Mouse (Mus musculus) heart, postnatal 0 days (tissue): ENCODE data around the gene Calhm5. TPM values are rescaled to one million over a fixed set of nuclear protein-coding genes. Genes with fewer than 3 reads are reported as not detected.

Experiments used
- ATAC-seq: fragments of 200-750 bp; cut with Nextera tagmentation; 2 replicates; pipeline ENCODE4 v1.8.0; 2017; ENCODE audit warnings: low read depth, moderate number of reproducible peaks, moderate library complexity; ENCODE audit not compliant: insufficient read depth
- DNase-seq: peaks from one replicate; pipeline ENCODE4 v3.0.0-alpha.2; 2016; ENCODE audit warnings: low spot score
- H3K27ac ChIP-seq: fragments of 300-500 bp; sonication (generic); 2 replicates; pipeline ENCODE4 v1.5.1; 2014; ENCODE audit warnings: low read depth, mild to moderate bottlenecking
- H3K27me3 ChIP-seq: fragments of 300-500 bp; sonication (generic); 2 replicates; pipeline ENCODE4 v1.6.1; 2014; ENCODE audit warnings: low read length, mixed read lengths; ENCODE audit not compliant: control insufficient read depth, insufficient read depth
- H3K36me3 ChIP-seq: fragments of 300-500 bp; sonication (generic); replicated peaks from 2 replicates; pipeline ENCODE4 v1.6.1; 2014; ENCODE audit warnings: low read length, mixed read lengths; ENCODE audit not compliant: control insufficient read depth, insufficient read depth
- H3K4me1 ChIP-seq: fragments of 300-500 bp; sonication (generic); 2 replicates; pipeline ENCODE4 v1.6.1; 2014; ENCODE audit warnings: antibody characterized with exemption; ENCODE audit not compliant: control insufficient read depth, insufficient read depth
- H3K4me2 ChIP-seq: fragments of 300-500 bp; sonication (generic); 2 replicates; pipeline ENCODE4 v1.6.1; 2014; ENCODE audit warnings: low read depth, mild to moderate bottlenecking, low read length, moderate library complexity
- H3K4me3 ChIP-seq: fragments of 300-500 bp; sonication (generic); 2 replicates; pipeline ENCODE4 v1.5.1; 2014; ENCODE audit warnings: low read depth, low read length
- H3K9ac ChIP-seq: fragments of 300-500 bp; sonication (generic); replicated peaks from 2 replicates; pipeline ENCODE4 v1.6.1; 2014; ENCODE audit warnings: low read depth, low read length, mixed read lengths
- H3K9me3 ChIP-seq: fragments of 300-500 bp; sonication (generic); replicated peaks from 2 replicates; pipeline ENCODE4 v1.6.1; 2016; ENCODE audit warnings: low read length; ENCODE audit not compliant: control insufficient read depth
- CTCF ChIP-seq: IDR thresholded peaks from 2 replicates; pipeline ENCODE4 v1.5.1; 2016; ENCODE audit warnings: antibody characterized with exemption, control low read depth, low read depth
- EP300 ChIP-seq: IDR thresholded peaks from 2 replicates; pipeline ENCODE4 v1.6.1; 2016; ENCODE audit warnings: antibody characterized with exemption, low read depth
- WGBS: fragments of 180-500 bp; shearing (Covaris S2); extraction: QIAGEN DNeasy Blood & Tissue Kit; methylation state at CpG from one replicate; pipeline ENCODE4 v1.1.7; 2014; 5-methylcytosine and 5-hydroxymethylcytosine counted together
- polyA plus RNA-seq: library from polyadenylated mRNA; unstranded; fragments of >200 nt; fragmentation: Nextera tagmentation; extraction: Ambion mirVana; gene quantifications from 2 replicates; pipeline ENCODE4 v1.2.1, GENCODE M21; 2015
- total RNA-seq: library from RNA; depleted of rRNA; stranded (reverse); fragments of >200 nt; gene quantifications from 2 replicates; pipeline ENCODE4 v1.2.3, GENCODE M21; 2014; ENCODE audit warnings: low replicate concordance

The Calhm5 gene
- total and polyA plus RNA-seq, 2 experiments from 2014 or later, result 1.1 to 2.4 TPM

GRCm38 (mm10) chr10:34090481-34090880 is 5.8 kb downstream of the Calhm5 start:
- no peaks in the 10 kb centered on the region for H3K9me3 ChIP-seq
- no peak overlapping the region for H3K4me2 ChIP-seq
- 55% methylated on average over 1 of the region's 1 CpGs for WGBS
- H3K27ac ChIP-seq, result no peak overlapping the region
- no peaks in the 10 kb centered on the region for H3K36me3 ChIP-seq
- no peaks in the 10 kb centered on the region for H3K27me3 ChIP-seq
- no peak overlapping the region for H3K4me3 ChIP-seq
- TF ChIP-seq CTCF (no peak), EP300 (no peak)
- H3K9ac ChIP-seq, result no peak overlapping the region
- peaks cover 9% of the 10 kb centered on the region; the same call in 1 of the 2 replicates for H3K4me1 ChIP-seq
- ATAC-seq, result no peak
- DNase-seq, result no peak

GRCm38 (mm10) chr10:34089517-34089916 is 6.8 kb downstream of the Calhm5 start:
- no peak for ATAC-seq

GRCm38 (mm10) chr10:34088515-34088914 is 7.8 kb downstream of the Calhm5 start:
- Histone ChIP-seq H3K9me3 (no peaks in the 10 kb centered on the region), H3K27me3 (no peaks in the 10 kb centered on the region), H3K4me3 (no peak overlapping the region), H3K4me2 (no peak overlapping the region), H3K27ac (no peak overlapping the region), H3K36me3 (no peaks in the 10 kb centered on the region), H3K4me1 (no peaks in the 10 kb centered on the region), H3K9ac (no peak overlapping the region)
- ATAC-seq (no peak), DNase-seq (no peak)
- WGBS, result 79% methylated on average over 2 of the region's 2 CpGs
- TF ChIP-seq CTCF (no peak), EP300 (no peak)

More at GRCm38 (mm10) chr10:34089517-34089916, 6.8 kb downstream of the Calhm5 start:
- WGBS, result 66% methylated on average over 3 of the region's 3 CpGs
- no peak for DNase-seq
- H3K9me3 ChIP-seq, result no peaks in the 10 kb centered on the region
- no peak overlapping the region for H3K4me2 ChIP-seq
- H3K27ac ChIP-seq, result no peak overlapping the region
- 0 out of 2 replicates have a peak, but pooled peaks cover 4% of the 10 kb centered on the region for H3K4me1 ChIP-seq
- H3K9ac ChIP-seq, result no peak overlapping the region
- no peaks in the 10 kb centered on the region for H3K27me3 ChIP-seq
- H3K36me3 ChIP-seq, result no peaks in the 10 kb centered on the region
- TF ChIP-seq EP300 (no peak), CTCF (no peak)
- H3K4me3 ChIP-seq, result no peak overlapping the region

GRCm38 (mm10) chr10:34086514-34086913 is 9.8 kb downstream of the Calhm5 start:
- H3K9me3 ChIP-seq, result no peaks in the 10 kb centered on the region
- H3K4me1 ChIP-seq, result no peaks in the 10 kb centered on the region
- no peaks in the 10 kb centered on the region for H3K27me3 ChIP-seq
- no peak overlapping the region for H3K4me3 ChIP-seq
- H3K9ac ChIP-seq, result no peak overlapping the region
- H3K36me3 ChIP-seq, result no peaks in the 10 kb centered on the region
- no peak for ATAC-seq
- WGBS, result 49% methylated on average over 1 of the region's 1 CpGs
- TF ChIP-seq CTCF (no peak), EP300 (no peak)
- no peak overlapping the region for H3K27ac ChIP-seq
- no peak overlapping the region for H3K4me2 ChIP-seq
- no peak for DNase-seq

- WGBS, result 83% methylated on average over 5 of the region's 5 CpGs
- H3K36me3 ChIP-seq, result no peaks in the 10 kb centered on the region
- no peak for TF ChIP-seq CTCF
- no peak for TF ChIP-seq EP300
- H3K4me2 ChIP-seq, result no peak overlapping the region
- no peak overlapping the region for H3K9ac ChIP-seq
- H3K27ac ChIP-seq, result no peak overlapping the region
- DNase-seq (no peak), ATAC-seq (no peak)
- H3K27me3 ChIP-seq, result no peaks in the 10 kb centered on the region
- H3K4me1 ChIP-seq, result no peaks in the 10 kb centered on the region
- no peaks in the 10 kb centered on the region for H3K9me3 ChIP-seq
- no peak overlapping the region for H3K4me3 ChIP-seq
Observed at GRCm38 (mm10) chr10:34074522-34075200, 21.7 kb downstream of the Calhm5 start.

- Histone ChIP-seq H3K27ac (no peak overlapping the region), H3K9ac (no peak overlapping the region), H3K4me2 (no peak overlapping the region), H3K27me3 (no peaks in the 10 kb centered on the region), H3K36me3 (no peaks in the 10 kb centered on the region), H3K4me3 (no peak overlapping the region), H3K4me1 (no peaks in the 10 kb centered on the region), H3K9me3 (no peaks in the 10 kb centered on the region)
- no peak for ATAC-seq
- 32% methylated on average over 2 of the region's 2 CpGs for WGBS
- no peak for DNase-seq
- TF ChIP-seq EP300 (no peak), CTCF (no peak)
Observed at GRCm38 (mm10) chr10:34071650-34072049, 24.7 kb downstream of the Calhm5 start.
